Mouse (Mus musculus): ENCODE data around the gene Dnajc16.
A peak's percentile ranks its signal among the peaks of the same experiment; 100 is the strongest.

The Dnajc16 gene

DNA sequence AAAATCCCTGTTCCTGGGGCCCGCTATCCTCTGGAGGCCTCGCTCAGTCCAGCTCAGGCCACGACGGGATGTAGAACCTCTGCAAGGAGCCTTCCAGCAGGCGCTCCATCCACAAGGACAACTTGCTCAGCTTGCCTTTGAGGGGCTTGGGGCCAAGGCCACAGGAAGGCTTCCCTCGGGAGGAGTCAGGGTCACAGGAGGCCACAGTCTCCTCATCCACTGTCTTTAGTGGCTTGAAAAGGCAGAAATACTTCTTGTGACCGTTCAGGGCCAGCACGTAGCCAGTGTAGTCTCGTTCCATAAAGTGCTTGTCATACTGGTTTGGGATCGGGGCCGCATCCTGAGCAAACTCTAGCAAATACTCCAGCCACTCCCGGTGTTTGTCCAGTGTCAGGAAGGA, 27.3 kb downstream of the Dnajc16 start:
- DNase-seq (ENCODE audit: low spot score) = no peak

DNA sequence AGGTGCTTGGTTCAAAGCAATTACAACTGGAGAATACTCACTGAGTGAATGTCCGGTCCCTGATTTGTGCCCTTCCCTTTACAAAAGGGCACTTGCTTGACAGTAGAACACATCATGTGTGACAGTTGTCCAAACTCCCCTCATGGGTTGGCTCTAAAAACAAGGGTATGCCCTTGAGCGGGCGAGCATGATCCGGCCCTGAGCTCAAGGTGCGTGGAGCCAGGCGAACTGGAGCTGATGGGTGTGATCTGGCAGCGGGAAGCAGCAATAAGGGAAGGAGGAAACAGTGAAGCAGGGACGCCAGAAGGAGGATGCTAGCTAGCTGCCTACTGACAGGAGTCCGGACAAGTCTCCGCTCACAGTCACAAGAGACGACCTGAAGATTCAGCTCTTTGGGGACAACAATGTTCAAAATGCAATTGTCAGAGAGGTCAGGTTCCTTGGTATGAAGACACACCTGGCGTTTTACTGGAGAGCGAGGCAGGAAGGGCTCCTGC, 28.6 kb downstream of the Dnajc16 start:
- no peak for DNase-seq (ENCODE audit: low spot score)

- DNase-seq (ENCODE audit: low spot score) = no peak
Measured at GRCm38 (mm10) chr4:141760942-141761341, 29.8 kb downstream of the Dnajc16 start.

DNA sequence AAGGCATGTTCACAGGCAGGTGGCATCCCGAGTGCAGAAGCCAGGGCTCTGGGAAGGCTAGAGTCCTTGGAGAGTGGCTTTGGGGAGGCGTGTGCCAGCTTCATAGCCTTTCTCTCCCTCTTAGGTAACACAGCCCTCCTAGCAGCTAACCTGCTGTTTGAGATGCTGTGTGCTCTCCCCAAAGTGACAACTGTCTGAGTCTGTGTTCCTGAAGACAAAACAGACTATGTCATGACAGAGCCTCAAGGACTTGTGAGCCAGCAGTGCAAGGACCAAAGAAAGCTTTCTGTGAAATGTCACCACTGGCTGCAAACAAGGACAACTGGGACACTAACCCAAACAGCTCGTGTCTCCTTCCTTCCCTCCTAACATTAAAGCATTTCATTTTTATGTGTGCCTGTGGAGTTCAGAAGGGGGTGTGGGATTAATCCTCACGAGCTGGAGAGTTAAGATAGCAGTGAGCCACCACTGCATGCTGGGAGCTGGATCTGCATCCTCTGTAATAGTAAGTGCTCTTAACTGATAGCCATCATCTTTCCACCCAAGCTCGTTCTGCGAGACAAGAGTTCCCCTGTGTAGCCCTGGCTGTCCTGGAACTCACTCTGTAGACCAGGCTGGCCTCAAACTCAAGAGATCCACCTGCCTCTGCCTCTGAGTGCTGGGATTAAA, 31.7 kb downstream of the Dnajc16 start:
- DNase-seq (ENCODE audit: low spot score) = peak; percentile 34

DNA sequence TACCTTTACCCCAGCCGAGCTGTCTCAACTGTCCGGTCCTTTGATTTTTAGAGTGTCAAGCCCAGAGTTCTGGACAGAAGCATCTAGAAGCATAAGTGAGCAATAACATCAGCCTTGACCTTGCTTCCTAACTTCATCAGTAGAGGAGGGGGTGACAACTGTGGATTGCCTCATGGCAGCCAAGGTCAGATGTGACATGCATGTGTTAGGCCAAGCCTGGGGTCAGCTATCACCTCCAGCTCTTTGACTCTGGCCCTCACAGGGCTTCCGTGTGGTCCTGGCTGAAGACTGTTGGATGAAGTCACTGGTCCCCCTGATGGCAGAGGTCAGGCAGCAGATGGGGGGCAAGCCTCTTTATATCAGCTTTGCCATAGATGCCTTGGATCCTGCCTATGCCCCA, 33.6 kb downstream of the Dnajc16 start:
- no peak for DNase-seq (ENCODE audit: low spot score)

DNA sequence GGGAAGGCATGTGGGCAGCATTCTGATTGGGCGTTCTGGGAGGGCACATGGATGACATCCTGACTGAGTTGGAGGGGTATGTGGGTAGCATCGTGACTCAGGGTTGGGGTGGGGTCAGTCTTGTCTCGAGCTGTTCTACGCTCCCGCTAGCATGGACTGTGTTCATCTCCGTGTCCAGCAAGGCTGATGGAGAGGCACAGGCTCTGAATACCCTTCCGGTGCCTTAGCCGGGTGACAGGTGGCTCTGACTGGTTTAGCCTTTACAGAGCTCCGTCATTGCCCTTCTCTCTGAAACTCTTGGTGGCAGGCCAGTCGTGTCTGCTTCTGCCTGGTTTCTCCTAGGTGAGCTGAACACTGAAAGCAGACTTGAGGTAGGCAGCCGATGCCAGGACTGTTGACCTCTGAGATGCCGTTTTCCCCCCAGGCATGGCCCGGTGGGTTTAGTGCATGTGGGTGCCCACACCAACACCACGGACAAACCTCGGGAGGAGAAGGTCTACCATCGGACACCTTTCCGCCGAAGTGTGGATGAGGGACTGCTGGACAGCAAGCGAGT, 35.3 kb downstream of the Dnajc16 start:
- DNase-seq (ENCODE audit: low spot score) = no peak

- DNase-seq (ENCODE audit: low spot score) = no peak
Measured at GRCm38 (mm10) chr4:141752076-141752421, 38.7 kb downstream of the Dnajc16 start.

GRCm38 (mm10) chr4:141751419-141752075, 39.2 kb downstream of the Dnajc16 start:
- DNase-seq (ENCODE audit: low spot score) = no peak

DNA sequence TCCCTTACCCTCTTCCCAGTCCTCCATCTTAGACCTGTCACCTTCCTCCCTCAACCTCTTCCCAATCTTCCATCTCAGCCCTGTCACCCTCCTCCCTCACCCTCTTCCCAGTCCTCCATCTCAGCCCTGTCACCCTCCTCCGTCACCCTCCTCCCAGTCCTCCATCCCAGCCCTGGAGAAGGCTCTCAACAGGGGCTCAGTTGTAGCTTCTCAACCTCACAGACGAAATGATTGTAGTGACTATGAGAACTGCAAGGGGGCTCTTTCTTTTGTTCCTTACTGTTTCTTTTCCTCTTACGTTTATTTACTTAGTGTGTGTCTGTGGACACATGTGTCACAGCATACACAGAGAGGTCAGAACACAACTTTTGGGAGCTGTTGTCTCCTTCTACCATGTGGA, 39.9 kb downstream of the Dnajc16 start:
- DNase-seq (ENCODE audit: low spot score) = no peak

DNA sequence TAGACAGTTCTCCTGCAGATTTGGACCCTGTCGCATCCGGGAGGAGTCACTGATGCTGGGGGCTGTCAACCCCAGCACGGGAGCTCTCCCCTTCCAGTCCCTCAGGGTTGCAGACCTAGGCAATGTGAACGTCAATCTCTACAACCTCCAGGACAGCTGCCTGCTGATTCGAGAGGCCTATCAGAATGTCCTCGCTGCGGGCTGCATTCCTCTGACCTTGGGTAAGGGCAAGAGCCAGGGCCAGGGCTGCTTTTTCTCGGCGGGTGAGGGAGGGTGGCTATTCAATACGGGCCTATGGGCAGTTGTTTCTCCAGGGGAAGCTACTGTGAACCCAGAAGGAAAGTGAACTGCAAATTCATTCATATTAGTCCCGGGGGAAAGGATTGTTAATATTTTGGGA, 41.2 kb downstream of the Dnajc16 start:
- peak; percentile 65 for DNase-seq (ENCODE audit: low spot score)

- no peak for DNase-seq (ENCODE audit: low spot score)
Measured at GRCm38 (mm10) chr4:141746578-141747346, 44.0 kb downstream of the Dnajc16 start, which contains the start of gene Agmat. Agmat (plus strand) TSS chr4:141746672.

DNA sequence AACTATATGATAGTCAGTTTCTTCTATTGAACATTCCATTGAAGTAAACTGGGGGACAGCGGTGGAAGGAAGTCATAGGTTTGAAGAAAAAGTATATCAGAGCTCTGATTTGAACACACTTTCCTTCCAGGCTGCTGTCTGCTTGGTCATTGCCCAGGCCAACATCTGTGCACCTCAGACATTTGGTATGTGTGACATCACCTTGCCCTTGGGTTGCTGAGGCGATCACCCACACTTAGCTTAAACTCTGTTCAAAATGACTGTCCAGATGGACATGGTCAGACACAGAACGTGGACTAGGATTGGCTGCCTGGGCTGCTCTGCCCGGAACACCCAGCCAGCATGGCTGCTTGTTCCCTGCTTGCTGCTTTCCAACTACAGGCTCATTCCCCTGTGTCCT, 48.4 kb downstream of the Dnajc16 start:
- DNase-seq (ENCODE audit: low spot score) = no peak

- DNase-seq (ENCODE audit: low spot score) = no peak
Measured at GRCm38 (mm10) chr4:141741856-141742255, 48.9 kb downstream of the Dnajc16 start.

DNA sequence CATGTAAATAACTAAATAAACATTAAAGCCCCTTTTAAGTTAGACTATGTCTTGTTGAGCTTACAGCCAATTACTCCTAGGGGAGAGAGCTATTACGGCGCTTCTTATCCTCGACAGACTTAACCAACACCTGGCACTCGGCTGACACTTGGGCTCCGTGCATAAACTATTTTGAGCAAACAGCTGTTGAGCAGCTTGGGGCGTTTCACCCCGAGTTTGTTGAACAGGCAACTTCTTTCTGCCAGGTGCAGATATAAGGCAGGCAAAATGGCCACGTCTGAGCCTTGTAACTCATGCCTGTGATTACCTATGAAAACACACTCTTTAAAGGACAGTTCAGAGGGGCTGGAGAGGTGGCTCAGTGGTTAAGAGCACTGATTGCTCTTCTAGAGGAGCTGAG, 52.7 kb downstream of the Dnajc16 start:
- no peak for DNase-seq (ENCODE audit: low spot score)

DNA sequence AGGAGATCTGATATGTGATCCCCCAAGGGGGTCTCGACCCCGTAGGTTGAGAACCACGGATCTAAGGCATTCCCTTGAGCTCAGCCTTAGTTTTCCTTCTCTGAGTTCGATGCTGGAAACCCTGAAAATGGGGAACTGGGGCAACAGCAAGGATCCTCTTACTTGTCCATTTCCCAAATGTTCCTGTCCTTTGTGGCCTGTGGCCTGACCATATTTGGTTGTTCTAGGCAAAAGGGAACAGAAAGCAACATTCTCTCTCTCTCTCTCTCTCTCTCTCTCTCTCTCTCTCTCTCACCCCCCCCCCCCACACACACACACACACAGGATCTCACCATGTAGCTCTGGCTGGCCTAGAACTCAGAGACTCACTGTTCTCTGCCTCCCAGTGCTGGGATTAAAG, 53.9 kb downstream of the Dnajc16 start:
- no peak for DNase-seq (ENCODE audit: low spot score)

GRCm38 (mm10) chr4:141735206-141735560, 55.5 kb downstream of the Dnajc16 start:
- DNase-seq (ENCODE audit: low spot score) = no peak

GRCm38 (mm10) chr4:141734446-141735205, 56.1 kb downstream of the Dnajc16 start:
- peak; percentile 85 for DNase-seq (ENCODE audit: low spot score)

GRCm38 (mm10) chr4:141731766-141732165, 59.0 kb downstream of the Dnajc16 start:
- no peak for DNase-seq (ENCODE audit: low spot score)

- no peak for DNase-seq (ENCODE audit: low spot score)
Measured at GRCm38 (mm10) chr4:141730401-141730800, 60.3 kb downstream of the Dnajc16 start.

DNA sequence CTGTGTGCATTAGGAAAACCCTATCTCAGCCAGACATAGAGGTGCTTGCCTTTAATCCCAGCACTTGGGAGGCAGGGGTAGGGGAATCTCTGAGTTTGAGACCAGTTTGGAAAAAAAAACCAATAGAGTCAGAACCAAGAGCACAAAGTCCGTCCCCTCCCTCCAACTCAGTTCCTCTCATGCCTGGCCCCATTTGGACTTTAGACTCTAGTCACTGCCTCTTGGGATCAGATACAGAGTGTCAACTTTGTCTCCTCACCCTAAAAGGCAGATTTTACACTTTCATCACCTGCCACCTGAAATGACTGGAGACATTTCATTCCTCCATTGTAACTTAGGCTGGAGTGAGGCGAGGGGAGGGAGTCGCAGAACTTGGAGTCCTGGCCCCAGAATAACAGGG, 61.5 kb downstream of the Dnajc16 start:
- no peak for DNase-seq (ENCODE audit: low spot score)

- no peak for DNase-seq (ENCODE audit: low spot score)
Measured at GRCm38 (mm10) chr4:141725738-141726137, 65.0 kb downstream of the Dnajc16 start.

DNA sequence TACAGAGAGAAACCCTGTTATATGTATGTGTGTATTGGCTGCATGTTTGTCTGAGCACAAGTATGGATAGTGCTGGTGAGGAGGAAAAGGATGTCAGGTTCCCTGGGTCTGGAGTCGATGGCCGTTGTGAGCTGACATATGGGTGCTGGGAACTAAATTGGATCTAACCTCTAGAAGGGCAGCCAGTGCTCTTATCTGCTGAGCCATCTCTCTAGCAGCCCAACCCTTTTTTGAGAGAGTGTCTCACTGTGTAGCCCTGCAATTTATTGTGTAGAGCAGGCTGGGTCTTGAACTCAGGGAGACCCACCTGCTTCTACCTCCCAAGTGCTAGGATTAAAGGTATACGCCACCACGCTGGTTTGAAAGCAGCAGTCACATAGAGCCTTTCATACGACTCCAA, 65.5 kb downstream of the Dnajc16 start:
- no peak for DNase-seq (ENCODE audit: low spot score)
